Mouse (Mus musculus) kidney, adult 2 months (tissue): ENCODE results near the gene Drap1.

Experiments used
- CTCF ChIP-seq: fragments of 200-500 bp; conservative IDR thresholded peaks from 2 replicates; pipeline ENCODE4 v1.5.1; 2011; ENCODE audit warnings: low read depth, mild to moderate bottlenecking, control low read depth, low read length, moderate library complexity, mixed read lengths; ENCODE audit not compliant: insufficient read depth, insufficient read length
- POLR2A ChIP-seq: fragments of 200-500 bp; IDR thresholded peaks from one replicate; pipeline ENCODE4 v1.6.1; 2011; ENCODE audit warnings: low read depth, low read length, control low read depth

- TF ChIP-seq POLR2A (no peak), CTCF (no peak)
These were observed 47.3 kb downstream of the Drap1 start for GRCm38 (mm10) chr19:5377446-5377845.
